Mouse (Mus musculus): ENCODE data around the gene Vdac1.

GRCm38 (mm10) chr11:52431594-52431993, 70.9 kb downstream of the Vdac1 start:
- TF ChIP-seq POLR2A (IDR thresholded peaks at IDR 0.05; ENCODE audit: control insufficient read depth, extremely low read depth, insufficient read depth, low read length, poor library complexity) (no peak), CTCF (IDR thresholded peaks at IDR 0.05; ENCODE audit: borderline replicate concordance, control insufficient read depth, extremely low read depth, insufficient read depth, low read length, poor library complexity) (no peak)
